Mouse (Mus musculus): ENCODE measurements around the gene Matn4. TPM values are rescaled to one million over a fixed set of nuclear protein-coding genes. Genes with fewer than 3 reads are reported as not detected.

Gene Matn4
- total and polyA plus RNA-seq, 2 experiments from 2014 or later: 1.1 to 1.7 TPM

GRCm38 (mm10) chr2:164402906-164403305 is 2.1 kb downstream of the Matn4 start, which contains the start of gene Rbpjl:
Gene Rbpjl, plus strand, starts transcription at chr2:164403141.
- H3K4me3 ChIP-seq (ENCODE audit: low read depth, low read length): no peak within 1 kb of the TSS
- no peak within 1 kb of the TSS for H3K27ac ChIP-seq (ENCODE audit: low read depth)
- H3K4me1 ChIP-seq (ENCODE audit: control insufficient read depth, insufficient read depth): no peaks in the 10 kb centered on the region
- WGBS: 7% methylated on average over 17 of the region's 17 CpGs
- H3K9ac ChIP-seq (replicated peaks; ENCODE audit: low read depth, low read length): no peak within 1 kb of the TSS
- 0 out of 2 replicates have a peak, but pooled peaks have one; percentile 45 for ATAC-seq (ENCODE audit: insufficient read depth, low read depth)
- peak; percentile 73 for DNase-seq (ENCODE audit: low spot score)
- H3K27me3 ChIP-seq (ENCODE audit: control insufficient read depth, insufficient read depth, low read length): peaks cover 90% of the 10 kb centered on the region
- TF ChIP-seq EP300 (IDR thresholded peaks at IDR 0.05; ENCODE audit: low read depth) (no peak), CTCF (IDR thresholded peaks at IDR 0.05; ENCODE audit: low read depth) (peak; percentile 82)
- H3K4me2 ChIP-seq (ENCODE audit: low read depth, low read length): peak within 1 kb of the TSS; percentile 56; the same call in 1 of the 2 replicates
- H3K9me3 ChIP-seq (replicated peaks; ENCODE audit: control insufficient read depth, low read length): no peaks in the 10 kb centered on the region
- H3K36me3 ChIP-seq (replicated peaks; ENCODE audit: control insufficient read depth, insufficient read depth, low read length): no peaks in the 10 kb centered on the region

- Histone ChIP-seq H3K9ac (replicated peaks; ENCODE audit: low read depth, low read length) (no peak overlapping the region), H3K4me1 (ENCODE audit: control insufficient read depth, insufficient read depth) (no peaks in the 10 kb centered on the region), H3K27me3 (ENCODE audit: control insufficient read depth, insufficient read depth, low read length) (peaks cover 40% of the 10 kb centered on the region), H3K4me2 (ENCODE audit: low read depth, low read length) (no peak overlapping the region), H3K36me3 (replicated peaks; ENCODE audit: control insufficient read depth, insufficient read depth, low read length) (no peaks in the 10 kb centered on the region), H3K9me3 (replicated peaks; ENCODE audit: control insufficient read depth, low read length) (no peaks in the 10 kb centered on the region), H3K27ac (ENCODE audit: low read depth) (no peak overlapping the region), H3K4me3 (ENCODE audit: low read depth, low read length) (no peak overlapping the region)
- TF ChIP-seq CTCF (IDR thresholded peaks at IDR 0.05; ENCODE audit: low read depth) (no peak), EP300 (IDR thresholded peaks at IDR 0.05; ENCODE audit: low read depth) (no peak)
- ATAC-seq (ENCODE audit: insufficient read depth, low read depth) (no peak), DNase-seq (ENCODE audit: low spot score) (no peak)
- WGBS: 65% methylated on average over 12 of the region's 12 CpGs
These were observed 8.0 kb downstream of the Matn4 start for GRCm38 (mm10) chr2:164396911-164397310.

GRCm38 (mm10) chr2:164396076-164396475 is 8.9 kb downstream of the Matn4 start:
- 82% methylated on average over 7 of the region's 7 CpGs for WGBS
- no peak overlapping the region for H3K27ac ChIP-seq (ENCODE audit: low read depth)
- no peak overlapping the region for H3K4me2 ChIP-seq (ENCODE audit: low read depth, low read length)
- no peaks in the 10 kb centered on the region for H3K9me3 ChIP-seq (replicated peaks; ENCODE audit: control insufficient read depth, low read length)
- no peaks in the 10 kb centered on the region for H3K36me3 ChIP-seq (replicated peaks; ENCODE audit: control insufficient read depth, insufficient read depth, low read length)
- H3K27me3 ChIP-seq (ENCODE audit: control insufficient read depth, insufficient read depth, low read length): peaks cover 32% of the 10 kb centered on the region
- TF ChIP-seq EP300 (IDR thresholded peaks at IDR 0.05; ENCODE audit: low read depth): no peak
- no peak for TF ChIP-seq CTCF (IDR thresholded peaks at IDR 0.05; ENCODE audit: low read depth)
- DNase-seq (ENCODE audit: low spot score) (no peak), ATAC-seq (ENCODE audit: insufficient read depth, low read depth) (no peak)
- H3K4me3 ChIP-seq (ENCODE audit: low read depth, low read length): no peak overlapping the region
- no peak overlapping the region for H3K9ac ChIP-seq (replicated peaks; ENCODE audit: low read depth, low read length)
- H3K4me1 ChIP-seq (ENCODE audit: control insufficient read depth, insufficient read depth): no peaks in the 10 kb centered on the region

- H3K27me3 ChIP-seq (ENCODE audit: control insufficient read depth, insufficient read depth, low read length): peaks cover 23% of the 10 kb centered on the region
These were observed 11.8 kb downstream of the Matn4 start for GRCm38 (mm10) chr2:164393126-164393525.

GRCm38 (mm10) chr2:164389499-164389898 is 15.5 kb downstream of the Matn4 start:
- H3K9ac ChIP-seq (replicated peaks; ENCODE audit: low read depth, low read length): 0 out of 2 replicates have a peak overlapping the region, but pooled peaks have one; percentile 7
- 0 out of 2 replicates have a peak, but pooled peaks cover 7% of the 10 kb centered on the region for H3K4me1 ChIP-seq (ENCODE audit: control insufficient read depth, insufficient read depth)
- TF ChIP-seq EP300 (IDR thresholded peaks at IDR 0.05; ENCODE audit: low read depth) (no peak), CTCF (IDR thresholded peaks at IDR 0.05; ENCODE audit: low read depth) (peak; percentile 77)
- H3K27me3 ChIP-seq (ENCODE audit: control insufficient read depth, insufficient read depth, low read length): peaks cover 34% of the 10 kb centered on the region
- under 1% methylated on average over 30 of the region's 30 CpGs for WGBS
- H3K9me3 ChIP-seq (replicated peaks; ENCODE audit: control insufficient read depth, low read length): no peaks in the 10 kb centered on the region
- ATAC-seq (ENCODE audit: insufficient read depth, low read depth) (peak; percentile 53; the same call in 1 of the 2 replicates), DNase-seq (ENCODE audit: low spot score) (peak; percentile 65)
- no peaks in the 10 kb centered on the region for H3K36me3 ChIP-seq (replicated peaks; ENCODE audit: control insufficient read depth, insufficient read depth, low read length)
- H3K27ac ChIP-seq (ENCODE audit: low read depth): no peak overlapping the region
- H3K4me3 ChIP-seq (ENCODE audit: low read depth, low read length): peak overlapping the region; percentile 49
- peak overlapping the region; percentile 70 for H3K4me2 ChIP-seq (ENCODE audit: low read depth, low read length)

More at GRCm38 (mm10) chr2:164393126-164393525, 11.8 kb downstream of the Matn4 start:
- H3K4me2 ChIP-seq (ENCODE audit: low read depth, low read length): no peak overlapping the region
- no peak for ATAC-seq (ENCODE audit: insufficient read depth, low read depth)
- H3K36me3 ChIP-seq (replicated peaks; ENCODE audit: control insufficient read depth, insufficient read depth, low read length): no peaks in the 10 kb centered on the region
- no peak overlapping the region for H3K9ac ChIP-seq (replicated peaks; ENCODE audit: low read depth, low read length)
- TF ChIP-seq CTCF (IDR thresholded peaks at IDR 0.05; ENCODE audit: low read depth) (no peak), EP300 (IDR thresholded peaks at IDR 0.05; ENCODE audit: low read depth) (no peak)
- H3K4me3 ChIP-seq (ENCODE audit: low read depth, low read length): no peak overlapping the region
- 0 out of 2 replicates have a peak, but pooled peaks cover 7% of the 10 kb centered on the region for H3K4me1 ChIP-seq (ENCODE audit: control insufficient read depth, insufficient read depth)
- H3K9me3 ChIP-seq (replicated peaks; ENCODE audit: control insufficient read depth, low read length): no peaks in the 10 kb centered on the region
- 75% methylated on average over 29 of the region's 29 CpGs for WGBS
- no peak overlapping the region for H3K27ac ChIP-seq (ENCODE audit: low read depth)
- DNase-seq (ENCODE audit: low spot score): no peak

- H3K36me3 ChIP-seq (replicated peaks; ENCODE audit: control insufficient read depth, insufficient read depth, low read length): no peaks in the 10 kb centered on the region
These were observed 15.9 kb downstream of the Matn4 start, which contains the start of gene Slpi for GRCm38 (mm10) chr2:164389020-164389419. Gene Slpi, minus strand, starts transcription at chr2:164389095.

More at GRCm38 (mm10) chr2:164389020-164389419, 15.9 kb downstream of the Matn4 start, which contains the start of gene Slpi:
- WGBS: 1% methylated on average over 17 of the region's 17 CpGs
- Histone ChIP-seq H3K27ac (ENCODE audit: low read depth) (no peak within 1 kb of the TSS), H3K4me1 (ENCODE audit: control insufficient read depth, insufficient read depth) (0 out of 2 replicates have a peak, but pooled peaks cover 7% of the 10 kb centered on the region), H3K9me3 (replicated peaks; ENCODE audit: control insufficient read depth, low read length) (no peaks in the 10 kb centered on the region), H3K27me3 (ENCODE audit: control insufficient read depth, insufficient read depth, low read length) (peaks cover 34% of the 10 kb centered on the region), H3K4me3 (ENCODE audit: low read depth, low read length) (peak within 1 kb of the TSS; percentile 49), H3K4me2 (ENCODE audit: low read depth, low read length) (peak within 1 kb of the TSS; percentile 70), H3K9ac (replicated peaks; ENCODE audit: low read depth, low read length) (0 out of 2 replicates have a peak within 1 kb of the TSS, but pooled peaks have one; percentile 7)
- no peak for TF ChIP-seq EP300 (IDR thresholded peaks at IDR 0.05; ENCODE audit: low read depth)
- no peak for TF ChIP-seq CTCF (IDR thresholded peaks at IDR 0.05; ENCODE audit: low read depth)
- DNase-seq (ENCODE audit: low spot score): no peak
- ATAC-seq (ENCODE audit: insufficient read depth, low read depth): no peak
